Mouse (Mus musculus) midbrain, embryonic 11.5 days (tissue): ENCODE measurements at regions not wholly inside any gene's neighbourhood (a gene's known extent, or its start where the extent isn't known, plus 50 kb on each side); places are given as distances from the start of the nearest gene placed in this dataset. TPM values are rescaled to one million over a fixed set of nuclear protein-coding genes. Genes with fewer than 3 reads are reported as not detected.
A peak's percentile ranks its signal among the peaks of the same experiment; 100 is the strongest.

ENCODE experiments used
- ATAC-seq: fragments of 200-750 bp; cut with Nextera tagmentation; 2 replicates; pipeline ENCODE4 v1.8.0; 2017; ENCODE audit warnings: moderate TSS enrichment, moderate library complexity; ENCODE audit not compliant: low FRiP score
- DNase-seq: peaks from one replicate; pipeline ENCODE4 v3.0.0; 2015; ENCODE audit warnings: low spot score; ENCODE audit errors: missing footprints
- H3K27ac ChIP-seq: fragments of 300-500 bp; sonication (generic); 2 replicates; pipeline ENCODE4 v1.5.1; 2014; ENCODE audit warnings: low read depth, low read length
- H3K27me3 ChIP-seq: fragments of 300-500 bp; sonication (generic); 2 replicates; pipeline ENCODE4 v1.6.1; 2014; ENCODE audit warnings: mild to moderate bottlenecking, low read length, moderate library complexity, mixed read lengths; ENCODE audit not compliant: control insufficient read depth, insufficient read depth
- H3K36me3 ChIP-seq: fragments of 300-500 bp; sonication (generic); 2 replicates; pipeline ENCODE4 v1.6.1; 2014; ENCODE audit warnings: mild to moderate bottlenecking, low read length, moderate library complexity, mixed read lengths; ENCODE audit not compliant: control insufficient read depth, insufficient read depth
- H3K4me1 ChIP-seq: fragments of 300-500 bp; sonication (generic); 2 replicates; pipeline ENCODE4 v1.6.1; 2014; ENCODE audit warnings: low read length; ENCODE audit not compliant: control insufficient read depth, insufficient read depth
- H3K4me2 ChIP-seq: fragments of 300-500 bp; sonication (generic); 2 replicates; pipeline ENCODE4 v1.6.1; 2014; ENCODE audit warnings: mild to moderate bottlenecking, moderate library complexity
- H3K4me3 ChIP-seq: fragments of 300-500 bp; sonication (generic); 2 replicates; pipeline ENCODE4 v1.5.1; 2014; ENCODE audit warnings: low read depth, low read length
- H3K9ac ChIP-seq: fragments of 300-500 bp; sonication (generic); 2 replicates; pipeline ENCODE4 v1.6.1; 2014; ENCODE audit warnings: low read length
- H3K9me3 ChIP-seq: fragments of 300-500 bp; sonication (generic); 2 replicates; pipeline ENCODE4 v1.6.1; 2016; ENCODE audit warnings: low read length; ENCODE audit not compliant: control insufficient read depth
- WGBS: fragments of 180-500 bp; shearing (Covaris S2); extraction: QIAGEN DNeasy Blood & Tissue Kit; methylation state at CpG from one replicate; pipeline ENCODE4 v1.1.7; 2014; 5-methylcytosine and 5-hydroxymethylcytosine counted together
- microRNA-seq: library from miRNA; unstranded; fragments of <30 nt; microRNA quantifications from one replicate; pipeline ENCODE4, GENCODE M21; 2017

DNA sequence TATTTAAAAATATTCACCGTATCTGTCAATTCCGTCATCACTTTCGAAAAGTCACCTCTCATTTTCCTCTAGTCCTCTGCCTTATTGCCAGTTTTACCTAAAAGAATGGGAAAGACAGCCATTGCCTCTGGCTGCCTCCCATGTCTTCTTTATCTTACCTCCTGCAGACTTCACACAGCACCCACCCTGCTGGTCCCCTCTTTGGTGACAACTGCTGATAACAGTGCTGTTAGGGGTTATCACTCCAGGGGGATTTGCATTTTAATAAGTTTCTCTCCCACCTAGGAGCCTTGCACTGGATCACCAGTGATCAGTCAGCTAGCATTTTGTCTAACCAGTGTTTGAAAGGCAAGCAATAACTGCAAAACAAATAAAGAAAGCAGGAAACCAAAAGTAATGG is 177.1 kb upstream of the Tenm2 start:
- ATAC-seq, result no peak
- Histone ChIP-seq H3K36me3 (no peaks in the 10 kb centered on the region), H3K9ac (no peak overlapping the region), H3K4me1 (no peaks in the 10 kb centered on the region), H3K27me3 (no peaks in the 10 kb centered on the region), H3K27ac (no peak overlapping the region), H3K9me3 (no peaks in the 10 kb centered on the region; the same call in 1 of the 2 replicates), H3K4me3 (no peak overlapping the region), H3K4me2 (no peak overlapping the region)
- 82% methylated on average over 3 of the region's 3 CpGs for WGBS
- no peak for DNase-seq

DNA sequence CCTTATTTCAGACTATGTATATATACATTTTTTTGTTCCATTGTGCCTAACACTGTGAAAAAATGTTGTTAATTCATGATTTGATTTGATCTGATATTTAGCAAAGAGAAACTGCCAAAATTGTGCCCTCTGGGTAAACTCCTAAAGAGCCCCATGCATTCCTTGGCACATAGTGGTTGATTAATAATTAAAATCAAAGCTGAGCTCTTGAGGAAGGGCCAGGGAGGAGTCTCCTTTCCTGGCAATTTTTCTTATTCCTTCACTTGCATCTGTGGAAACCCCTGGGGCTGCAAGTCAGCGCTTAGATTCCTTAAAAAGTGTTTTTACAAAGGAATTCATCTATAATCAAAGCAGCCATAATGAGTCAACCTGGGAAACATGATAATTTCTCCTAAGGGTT is 132.2 kb upstream of the Tenm2 start:
- H3K4me2 ChIP-seq, result no peak overlapping the region
- no peaks in the 10 kb centered on the region for H3K4me1 ChIP-seq
- no peaks in the 10 kb centered on the region for H3K9me3 ChIP-seq
- H3K9ac ChIP-seq, result no peak overlapping the region
- DNase-seq (no peak), ATAC-seq (no peak)
- no peak overlapping the region for H3K4me3 ChIP-seq
- WGBS, result 74% methylated on average over 1 of the region's 1 CpGs
- H3K27me3 ChIP-seq, result no peaks in the 10 kb centered on the region
- H3K36me3 ChIP-seq, result no peaks in the 10 kb centered on the region
- no peak overlapping the region for H3K27ac ChIP-seq

DNA sequence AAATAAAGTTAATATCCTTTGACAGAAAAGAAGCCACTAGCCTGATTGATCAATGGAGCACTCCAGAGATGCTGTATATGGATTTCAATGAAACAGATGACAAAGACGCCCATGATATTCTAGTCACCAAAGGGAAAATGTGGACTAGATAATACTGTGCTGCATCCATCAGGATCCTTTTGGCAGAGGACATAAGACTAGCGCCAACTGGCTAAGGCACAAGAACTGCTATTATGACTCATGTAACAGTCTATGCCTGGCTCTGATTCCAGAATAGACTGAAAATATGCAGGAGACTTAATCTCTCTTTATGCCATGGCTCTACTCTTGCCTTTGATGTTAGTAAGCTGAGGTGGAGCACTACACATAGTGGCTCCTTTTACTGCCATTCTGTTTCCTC is 128.7 kb upstream of the Tenm2 start:
- Histone ChIP-seq H3K27ac (no peak overlapping the region), H3K27me3 (no peaks in the 10 kb centered on the region), H3K4me3 (no peak overlapping the region), H3K9ac (no peak overlapping the region), H3K4me1 (no peaks in the 10 kb centered on the region), H3K36me3 (no peaks in the 10 kb centered on the region), H3K9me3 (no peaks in the 10 kb centered on the region), H3K4me2 (no peak overlapping the region)
- ATAC-seq (no peak), DNase-seq (no peak)
- WGBS, result 88% methylated on average over 2 of the region's 2 CpGs

DNA sequence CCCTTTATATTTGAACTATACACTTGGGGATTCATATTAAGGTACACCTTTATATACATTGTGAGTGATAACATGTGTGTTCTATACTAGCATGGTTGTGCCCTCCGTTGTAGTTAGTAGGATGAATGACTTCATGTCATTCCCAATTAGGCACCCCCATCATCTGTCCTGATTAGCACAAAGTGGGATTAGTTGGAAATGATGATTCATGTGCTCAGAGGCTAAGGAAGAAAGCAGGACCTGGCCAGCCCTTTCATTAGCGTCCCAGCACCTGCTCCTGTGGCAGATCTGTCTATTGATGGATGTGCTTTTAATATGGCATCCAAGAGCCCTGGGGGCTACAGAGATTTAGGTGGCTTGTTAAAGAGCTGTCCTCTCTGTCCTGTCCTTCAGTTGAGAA is 119.3 kb upstream of the Tenm2 start:
- H3K27me3 ChIP-seq, result no peaks in the 10 kb centered on the region
- WGBS, result 60% methylated on average over 2 of the region's 2 CpGs
- no peak overlapping the region for H3K4me3 ChIP-seq
- no peak overlapping the region for H3K9ac ChIP-seq
- DNase-seq (no peak), ATAC-seq (peak; percentile 16; the same call in 1 of the 2 replicates)
- no peak overlapping the region for H3K27ac ChIP-seq
- H3K9me3 ChIP-seq, result no peaks in the 10 kb centered on the region
- 0 out of 2 replicates have a peak, but pooled peaks cover 2% of the 10 kb centered on the region for H3K4me1 ChIP-seq
- no peaks in the 10 kb centered on the region for H3K36me3 ChIP-seq
- no peak overlapping the region for H3K4me2 ChIP-seq

DNA sequence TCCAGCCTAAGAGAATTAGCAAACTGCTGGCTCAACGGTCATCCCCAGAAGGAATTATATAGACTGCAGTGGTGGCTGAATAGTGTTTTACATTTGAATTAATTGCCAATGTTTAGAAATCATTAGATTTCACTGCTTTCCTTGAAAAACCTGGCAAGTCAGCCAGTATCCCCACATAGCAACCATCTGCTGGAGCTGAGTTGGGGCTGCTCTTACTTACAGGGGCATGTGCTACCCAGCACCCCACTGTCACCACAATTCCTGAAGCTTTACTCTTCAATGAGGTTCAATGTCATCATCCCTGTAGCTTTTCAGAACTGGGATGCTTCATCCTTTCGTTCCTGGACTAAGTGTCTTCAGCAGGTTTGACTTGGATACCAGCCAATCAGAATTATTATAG is 73.9 kb upstream of the Tenm2 start:
- 74% methylated on average over 2 of the region's 2 CpGs for WGBS
- DNase-seq, result no peak

DNA sequence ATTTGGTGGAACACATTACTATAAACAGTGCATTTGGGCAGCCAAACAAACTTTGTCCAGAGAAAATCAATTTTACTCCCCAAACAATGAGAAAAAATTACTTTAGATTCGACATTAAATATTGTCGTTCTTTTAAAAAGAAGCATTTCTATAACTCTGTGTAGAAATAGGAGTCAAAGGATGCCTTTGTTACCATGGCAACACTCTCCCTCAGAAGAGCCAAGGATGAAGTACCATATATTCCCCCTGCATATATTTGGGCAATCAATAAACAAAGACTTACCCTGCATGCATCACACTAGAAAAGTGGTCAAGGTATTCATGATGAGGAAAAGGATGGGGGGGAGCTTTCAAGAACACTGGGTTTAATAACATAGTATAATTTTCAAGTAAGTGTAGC is 70.9 kb upstream of the Tenm2 start:
- Histone ChIP-seq H3K4me2 (no peak overlapping the region), H3K27ac (no peak overlapping the region), H3K4me3 (no peak overlapping the region), H3K36me3 (no peaks in the 10 kb centered on the region), H3K27me3 (no peaks in the 10 kb centered on the region), H3K4me1 (no peaks in the 10 kb centered on the region), H3K9ac (no peak overlapping the region), H3K9me3 (no peaks in the 10 kb centered on the region)
- DNase-seq (no peak), ATAC-seq (no peak)
- 81% methylated on average over 2 of the region's 2 CpGs for WGBS

More for the DNA sequence above, 73.9 kb upstream of the Tenm2 start:
- Histone ChIP-seq H3K9ac (no peak overlapping the region), H3K27me3 (no peaks in the 10 kb centered on the region), H3K9me3 (no peaks in the 10 kb centered on the region), H3K4me1 (no peaks in the 10 kb centered on the region), H3K27ac (no peak overlapping the region), H3K4me3 (no peak overlapping the region), H3K36me3 (no peaks in the 10 kb centered on the region), H3K4me2 (no peak overlapping the region)
- ATAC-seq, result no peak

Small RNAs in the stretch of these regions (microRNA-seq; reads per million reads assigned to microRNA genes)
- not detected for gene Gm25693
